In the genomic region with DNA sequence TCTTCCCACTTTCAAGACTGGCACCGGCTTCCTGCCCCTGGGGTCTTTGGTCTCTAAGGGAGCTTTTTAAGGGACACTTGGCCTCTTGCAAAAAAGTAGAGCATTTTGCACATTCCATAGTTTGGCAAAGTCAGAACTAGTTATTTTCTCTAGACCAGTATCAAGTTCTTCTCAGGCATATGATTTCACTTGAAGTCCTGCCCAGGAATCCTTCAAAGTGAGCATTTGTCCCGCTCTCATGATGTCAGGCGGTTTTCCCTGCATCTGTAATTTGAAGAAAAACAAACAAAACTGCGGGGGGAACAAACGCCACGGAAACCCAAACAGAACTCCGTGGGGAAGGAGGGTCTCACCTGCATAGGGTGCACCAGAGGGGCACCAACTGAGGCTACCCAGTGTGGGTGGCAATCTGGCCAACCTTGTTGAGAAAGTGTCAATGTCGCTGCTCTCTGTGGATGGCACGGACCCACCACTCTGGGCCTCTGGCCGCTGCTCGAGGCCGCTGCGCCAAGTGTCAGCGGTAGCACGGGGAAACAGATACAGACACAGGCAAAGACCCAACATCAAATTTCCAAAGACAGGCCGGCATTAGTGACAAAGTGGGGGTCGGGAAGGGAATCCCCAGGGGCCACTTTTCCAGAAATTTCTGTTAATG, we compare ENCODE assay signal across 14 mouse cellular contexts. TPM values are rescaled to one million over a fixed set of nuclear protein-coding genes. Genes with fewer than 3 reads are reported as not detected.
DNase-seq lines count a peak whose midpoint lies in the region; ATAC-seq and TF ChIP-seq lines count a peak whose summit lies in the region.
"Had no signal": no experiment of that assay in that cellular context is flagged by ENCODE, and none has a peak within 500 bp of the region (broad histone marks: within the 10 kb centered on the region; RNA-seq: fewer than 3 reads in every experiment).

No protein-coding gene starts in this region.

- peaks cover 12% of the 10 kb centered on the region; the same call in 1 of the 2 replicates for H3K4me1 ChIP-seq in heart, embryonic 16.5 days (ENCODE audit: control insufficient read depth, insufficient read depth, low read length)
- no peaks in the 10 kb centered on the region for H3K4me1 ChIP-seq in bone marrow macrophage, adult 2 months (ENCODE audit: control insufficient read depth, insufficient read depth, low read length)
- H3K4me1 ChIP-seq in hindbrain, embryonic 15.5 days (replicated peaks), result peaks cover 16% of the 10 kb centered on the region

- H3K36me3 ChIP-seq in heart, embryonic 16.5 days (ENCODE audit: control insufficient read depth, insufficient read depth), result no peaks in the 10 kb centered on the region
- no peaks in the 10 kb centered on the region for H3K36me3 ChIP-seq in hindbrain, embryonic 15.5 days
- H3K36me3 ChIP-seq: liver, embryonic 15.5 days had no signal

- TF ChIP-seq POLR2A in bone marrow macrophage, adult 2 months (IDR thresholded peaks at IDR 0.05; ENCODE audit: borderline replicate concordance, low read depth, low read length), result no peak

- H3K4me2 ChIP-seq in heart, embryonic 16.5 days (ENCODE audit: low read depth, low read length), result peak overlapping the region; percentile 18; the same call in 1 of the 2 replicates
- H3K4me2 ChIP-seq in hindbrain, embryonic 15.5 days, result no peak overlapping the region
- H3K4me2 ChIP-seq: liver, embryonic 15.5 days had no signal

- no peak overlapping the region for H3K4me3 ChIP-seq in heart, embryonic 16.5 days (ENCODE audit: low read length)
- peak overlapping the region; percentile 26; the same call in 1 of the 2 replicates for H3K4me3 ChIP-seq in bone marrow macrophage, adult 2 months (ENCODE audit: insufficient read depth, low read length)
- H3K4me3 ChIP-seq in hindbrain, embryonic 15.5 days, result no peak overlapping the region
- H3K4me3 ChIP-seq: liver, embryonic 15.5 days had no signal

- DNase-seq in heart, adult 8-10 months (ENCODE audit: low spot score), result no peak
- DNase-seq in embryo, embryonic 10.5 days (ENCODE audit: low spot score), result peak; percentile 65
- no peak for DNase-seq in spleen, postnatal 14 days (ENCODE audit: low spot score in 2 of 2)
- no peak for DNase-seq in testis, postnatal 14 days (ENCODE audit: low spot score)
- DNase-seq: gastrocnemius, postnatal 25 days; kidney, adult 2 months; thymus, postnatal 14 days had no signal

- H3K9ac ChIP-seq in heart, embryonic 16.5 days (ENCODE audit: low read length), result no peak overlapping the region
- H3K9ac ChIP-seq in hindbrain, embryonic 15.5 days, result no peak overlapping the region
- H3K9ac ChIP-seq: liver, embryonic 15.5 days had no signal

- peaks cover 78% of the 10 kb centered on the region for H3K27me3 ChIP-seq in heart, embryonic 16.5 days (ENCODE audit: control insufficient read depth, insufficient read depth, low read length)
- H3K27me3 ChIP-seq in hindbrain, embryonic 15.5 days, result peaks cover 77% of the 10 kb centered on the region

- no peaks in the 10 kb centered on the region for H3K9me3 ChIP-seq in heart, embryonic 16.5 days (replicated peaks; ENCODE audit: control insufficient read depth, low read length)
- H3K9me3 ChIP-seq in hindbrain, embryonic 15.5 days, result no peaks in the 10 kb centered on the region
- H3K9me3 ChIP-seq: liver, embryonic 15.5 days had no signal

- WGBS in heart, embryonic 16.5 days, result 31% methylated on average over 17 of the region's 17 CpGs
- WGBS in hindbrain, embryonic 15.5 days, result 3% methylated on average over 17 of the region's 17 CpGs

- H3K27ac ChIP-seq in heart, embryonic 16.5 days (ENCODE audit: low read length), result no peak overlapping the region
- H3K27ac ChIP-seq in bone marrow macrophage, adult 2 months (ENCODE audit: insufficient read depth, low read depth, low read length), result no peak overlapping the region
- H3K27ac ChIP-seq in hindbrain, embryonic 15.5 days (replicated peaks), result no peak overlapping the region
- H3K27ac ChIP-seq: liver, embryonic 15.5 days had no signal

- TF ChIP-seq CTCF in bone marrow macrophage, adult 2 months (IDR thresholded peaks at IDR 0.05; ENCODE audit: low read depth, low read length), result no peak

- no peak for ATAC-seq in heart, embryonic 16.5 days (replicated peaks; ENCODE audit: extremely low read depth, insufficient read depth, low FRiP score)
- 0 out of 2 replicates have a peak, but pooled peaks have one; percentile 21 for ATAC-seq in hindbrain, embryonic 15.5 days (ENCODE audit: low FRiP score, low read depth)
- ATAC-seq in granulocyte monocyte progenitor cell, adult 5-6 weeks (replicated peaks; ENCODE audit: poor library complexity, severe bottlenecking), result no peak

RNA-seq across cellular contexts. Expression of a gene that starts 4.8 kb away (rescaled TPM):
- polyA plus RNA-seq in heart, embryonic 16.5 days (2015; fragmentation: Nextera tagmentation; extraction: Ambion mirVana), result 1.4 and 1.9 TPM in 2 replicates
- total RNA-seq in heart, adult 8-10 months (2022), result 1 to 10 TPM; 1.3 to 2.0 (median 1.5) TPM
- polyA plus RNA-seq in bone marrow macrophage, adult 2 months (2012; ENCODE audit: insufficient read depth, insufficient read length, missing spikeins), result 0.46 TPM in 1 of 2 replicates, not detected in the other
- 0.85 and 1.2 TPM in 2 replicates for polyA plus RNA-seq in hindbrain, embryonic 15.5 days (2015; fragmentation: Nextera tagmentation; extraction: Ambion mirVana)
- not detected in 2 replicates for total RNA-seq in granulocyte monocyte progenitor cell, adult 5-6 weeks (2014; fragmentation: Nextera tagmentation)
- 0.57 TPM in 1 of 2 replicates, not detected in the other for total RNA-seq in granulocyte monocyte progenitor cell, adult 5-6 weeks (2017)

RNA-seq across cellular contexts. Expression of a gene that starts 34.0 kb away (rescaled TPM):
- polyA plus RNA-seq in heart, embryonic 16.5 days (2015; fragmentation: Nextera tagmentation; extraction: Ambion mirVana), result not detected in 2 replicates
- not detected for total RNA-seq in heart, adult 8-10 months (2022)
- not detected in 2 replicates for polyA plus RNA-seq in bone marrow macrophage, adult 2 months (2012; ENCODE audit: insufficient read depth, insufficient read length, missing spikeins)
- polyA plus RNA-seq in hindbrain, embryonic 15.5 days (2015; fragmentation: Nextera tagmentation; extraction: Ambion mirVana), result 0.67 and 0.69 TPM in 2 replicates
- not detected in 2 replicates for total RNA-seq in granulocyte monocyte progenitor cell, adult 5-6 weeks (2014; fragmentation: Nextera tagmentation)
- not detected in 2 replicates for total RNA-seq in granulocyte monocyte progenitor cell, adult 5-6 weeks (2017)
- total RNA-seq: gastrocnemius, postnatal 25 days; layer of hippocampus, postnatal 10 days had no signal
- polyA plus RNA-seq: cortical plate, adult 2 months; kidney, adult 2 months; liver, embryonic 15.5 days had no signal
